Mouse (Mus musculus) liver, embryonic 12.5 days (tissue): ENCODE results near the gene Art4. TPM values are rescaled to one million over a fixed set of nuclear protein-coding genes. Genes with fewer than 3 reads are reported as not detected.

ENCODE experiments used
- ATAC-seq: fragments of 200-750 bp; cut with Nextera tagmentation; 2 replicates; pipeline ENCODE4 v1.8.0; 2017; ENCODE audit warnings: moderate number of reproducible peaks, mild to moderate bottlenecking, moderate library complexity
- H3K27ac ChIP-seq: fragments of 300-500 bp; sonication (generic); 2 replicates; pipeline ENCODE4 v1.5.1; 2016; ENCODE audit warnings: mild to moderate bottlenecking
- H3K27me3 ChIP-seq: fragments of 300-500 bp; sonication (generic); replicated peaks from 2 replicates; pipeline ENCODE4 v1.6.1; 2016; ENCODE audit warnings: mild to moderate bottlenecking, moderate library complexity
- H3K36me3 ChIP-seq: fragments of 300-500 bp; sonication (generic); 2 replicates; pipeline ENCODE4 v1.6.1; 2016; ENCODE audit warnings: mild to moderate bottlenecking, moderate library complexity
- H3K4me1 ChIP-seq: fragments of 300-500 bp; sonication (generic); 2 replicates; pipeline ENCODE4 v1.6.1; 2016
- H3K4me2 ChIP-seq: fragments of 300-500 bp; sonication (generic); 2 replicates; pipeline ENCODE4 v1.6.1; 2016; ENCODE audit warnings: mild to moderate bottlenecking, moderate library complexity
- H3K4me3 ChIP-seq: fragments of 300-500 bp; sonication (generic); 2 replicates; pipeline ENCODE4 v1.5.1; 2016; ENCODE audit warnings: mild to moderate bottlenecking, moderate library complexity
- H3K9ac ChIP-seq: fragments of 300-500 bp; sonication (generic); 2 replicates; pipeline ENCODE4 v1.6.1; 2016; ENCODE audit warnings: mild to moderate bottlenecking, moderate library complexity
- H3K9me3 ChIP-seq: fragments of 300-500 bp; sonication (generic); replicated peaks from 2 replicates; pipeline ENCODE4 v1.6.1; 2016; ENCODE audit warnings: mild to moderate bottlenecking, moderate library complexity
- WGBS: fragments of 180-500 bp; shearing (Covaris S2); methylation state at CpG from one replicate; pipeline ENCODE4 v1.1.7; 2016; ENCODE audit not compliant: insufficient replicate concordance; 5-methylcytosine and 5-hydroxymethylcytosine counted together
- polyA plus RNA-seq: library from polyadenylated mRNA; unstranded; fragments of >200 nt; fragmentation: Nextera tagmentation; extraction: Ambion mirVana; gene quantifications from 2 replicates; pipeline ENCODE4 v1.2.1, GENCODE M21; 2016

Gene Art4
- polyA plus RNA-seq, 1 experiment from 2014 or later = 27.0 TPM

GRCm38 (mm10) chr6:136847267-136847666 is 10.3 kb downstream of the Art4 start:
- H3K27ac ChIP-seq = no peak overlapping the region
- ATAC-seq = no peak
- no peaks in the 10 kb centered on the region for H3K9me3 ChIP-seq
- H3K27me3 ChIP-seq = no peaks in the 10 kb centered on the region
- WGBS = 90% methylated on average over 3 of the region's 3 CpGs
- no peak overlapping the region for H3K4me2 ChIP-seq
- H3K9ac ChIP-seq = no peak overlapping the region
- H3K36me3 ChIP-seq = peaks cover 62% of the 10 kb centered on the region
- no peak overlapping the region for H3K4me3 ChIP-seq
- peaks cover 59% of the 10 kb centered on the region for H3K4me1 ChIP-seq

GRCm38 (mm10) chr6:136845706-136846480 is 11.6 kb downstream of the Art4 start:
- H3K9ac ChIP-seq = no peak overlapping the region
- H3K4me3 ChIP-seq = no peak overlapping the region
- no peak overlapping the region for H3K4me2 ChIP-seq
- no peak for ATAC-seq
- H3K4me1 ChIP-seq = peaks cover 46% of the 10 kb centered on the region
- no peak overlapping the region for H3K27ac ChIP-seq
- H3K9me3 ChIP-seq = no peaks in the 10 kb centered on the region
- WGBS = 74% methylated on average over 5 of the region's 5 CpGs
- no peaks in the 10 kb centered on the region for H3K27me3 ChIP-seq
- peaks cover 48% of the 10 kb centered on the region for H3K36me3 ChIP-seq

- Histone ChIP-seq H3K9ac (no peak overlapping the region), H3K27ac (no peak overlapping the region), H3K36me3 (peaks cover 38% of the 10 kb centered on the region), H3K4me3 (no peak overlapping the region), H3K9me3 (no peaks in the 10 kb centered on the region), H3K27me3 (no peaks in the 10 kb centered on the region), H3K4me2 (no peak overlapping the region), H3K4me1 (peaks cover 36% of the 10 kb centered on the region)
- ATAC-seq = no peak
- WGBS = 75% methylated on average over 2 of the region's 2 CpGs
These were observed 12.6 kb downstream of the Art4 start for GRCm38 (mm10) chr6:136844903-136845302.

GRCm38 (mm10) chr6:136837323-136837722 is 20.2 kb downstream of the Art4 start:
- Histone ChIP-seq H3K9ac (no peak overlapping the region), H3K4me3 (no peak overlapping the region), H3K4me1 (peaks cover 6% of the 10 kb centered on the region), H3K36me3 (no peaks in the 10 kb centered on the region), H3K4me2 (no peak overlapping the region), H3K9me3 (no peaks in the 10 kb centered on the region), H3K27ac (no peak overlapping the region), H3K27me3 (peaks cover 23% of the 10 kb centered on the region)
- 57% methylated on average over 3 of the region's 3 CpGs for WGBS
- ATAC-seq = no peak

GRCm38 (mm10) chr6:136835352-136835751 is 22.2 kb downstream of the Art4 start, which contains the start of gene Smco3:
TSS of gene Smco3 (minus strand) at chr6:136835452.
- no peak for ATAC-seq
- no peaks in the 10 kb centered on the region for H3K36me3 ChIP-seq
- H3K4me1 ChIP-seq = peaks cover 6% of the 10 kb centered on the region
- 48% methylated on average over 4 of the region's 4 CpGs for WGBS
- no peak within 1 kb of the TSS for H3K4me3 ChIP-seq
- peaks cover 27% of the 10 kb centered on the region for H3K27me3 ChIP-seq
- no peak within 1 kb of the TSS for H3K9ac ChIP-seq
- no peak within 1 kb of the TSS for H3K4me2 ChIP-seq
- H3K27ac ChIP-seq = no peak within 1 kb of the TSS
- H3K9me3 ChIP-seq = no peaks in the 10 kb centered on the region

GRCm38 (mm10) chr6:136831712-136832111 is 25.8 kb downstream of the Art4 start:
- Histone ChIP-seq H3K4me3 (no peak overlapping the region), H3K4me2 (no peak overlapping the region), H3K9ac (no peak overlapping the region), H3K4me1 (peaks cover 11% of the 10 kb centered on the region), H3K27me3 (peaks cover 21% of the 10 kb centered on the region), H3K36me3 (no peaks in the 10 kb centered on the region), H3K9me3 (no peaks in the 10 kb centered on the region), H3K27ac (no peak overlapping the region)
- WGBS = 27% methylated on average over 5 of the region's 5 CpGs
- no peak for ATAC-seq

GRCm38 (mm10) chr6:136828681-136829080 is 28.9 kb downstream of the Art4 start:
- peaks cover 22% of the 10 kb centered on the region for H3K36me3 ChIP-seq
- 0 out of 2 replicates have a peak, but pooled peaks cover 3% of the 10 kb centered on the region for H3K27me3 ChIP-seq
- peak overlapping the region; percentile 69 for H3K27ac ChIP-seq
- peaks cover 16% of the 10 kb centered on the region for H3K4me1 ChIP-seq
- H3K9me3 ChIP-seq = no peaks in the 10 kb centered on the region
- H3K9ac ChIP-seq = peak overlapping the region; percentile 50
- ATAC-seq = no peak
- 28% methylated on average over 4 of the region's 4 CpGs for WGBS
- H3K4me3 ChIP-seq = peak overlapping the region; percentile 97
- H3K4me2 ChIP-seq = peak overlapping the region; percentile 70

- peak within 1 kb of the TSS; percentile 87 for H3K27ac ChIP-seq
- peak within 1 kb of the TSS; percentile 98 for H3K9ac ChIP-seq
- peak within 1 kb of the TSS; percentile 87 for H3K4me2 ChIP-seq
- H3K4me1 ChIP-seq = peaks cover 16% of the 10 kb centered on the region
- H3K36me3 ChIP-seq = peaks cover 25% of the 10 kb centered on the region
- WGBS = under 1% methylated on average over 45 of the region's 45 CpGs
- H3K27me3 ChIP-seq = 0 out of 2 replicates have a peak, but pooled peaks cover 3% of the 10 kb centered on the region
- no peaks in the 10 kb centered on the region for H3K9me3 ChIP-seq
- peak; percentile 100 for ATAC-seq
- H3K4me3 ChIP-seq = peak within 1 kb of the TSS; percentile 97
These were observed 29.5 kb downstream of the Art4 start, which contains the start of gene Wbp11 for GRCm38 (mm10) chr6:136827881-136828561. TSS of gene Wbp11 (minus strand) at chr6:136828233.

GRCm38 (mm10) chr6:136827516-136827880 is 30.0 kb downstream of the Art4 start, which contains the start of gene BC049715:
TSS of gene BC049715 (plus strand) at chr6:136827626.
- WGBS = under 1% methylated on average over 34 of the region's 34 CpGs
- Histone ChIP-seq H3K4me1 (peaks cover 16% of the 10 kb centered on the region), H3K9ac (peak within 1 kb of the TSS; percentile 98), H3K4me3 (peak within 1 kb of the TSS; percentile 97), H3K27me3 (0 out of 2 replicates have a peak, but pooled peaks cover 3% of the 10 kb centered on the region), H3K27ac (peak within 1 kb of the TSS; percentile 87), H3K36me3 (peaks cover 30% of the 10 kb centered on the region), H3K4me2 (peak within 1 kb of the TSS; percentile 87), H3K9me3 (no peaks in the 10 kb centered on the region)
- ATAC-seq = peak; percentile 35; the same call in 1 of the 2 replicates

GRCm38 (mm10) chr6:136827116-136827515 is 30.4 kb downstream of the Art4 start:
- no peaks in the 10 kb centered on the region for H3K9me3 ChIP-seq
- peak overlapping the region; percentile 87 for H3K27ac ChIP-seq
- ATAC-seq = no peak
- 0 out of 2 replicates have a peak, but pooled peaks cover 3% of the 10 kb centered on the region for H3K27me3 ChIP-seq
- H3K9ac ChIP-seq = peak overlapping the region; percentile 98
- peak overlapping the region; percentile 87 for H3K4me2 ChIP-seq
- peaks cover 34% of the 10 kb centered on the region for H3K36me3 ChIP-seq
- H3K4me3 ChIP-seq = peak overlapping the region; percentile 97
- WGBS = 4% methylated on average over 7 of the region's 7 CpGs
- H3K4me1 ChIP-seq = peaks cover 16% of the 10 kb centered on the region

GRCm38 (mm10) chr6:136824987-136825386 is 32.5 kb downstream of the Art4 start:
- no peaks in the 10 kb centered on the region for H3K9me3 ChIP-seq
- H3K4me2 ChIP-seq = no peak overlapping the region
- no peak overlapping the region for H3K9ac ChIP-seq
- H3K36me3 ChIP-seq = peaks cover 55% of the 10 kb centered on the region
- no peak overlapping the region for H3K4me3 ChIP-seq
- no peak overlapping the region for H3K27ac ChIP-seq
- H3K4me1 ChIP-seq = peaks cover 16% of the 10 kb centered on the region
- no peak for ATAC-seq
- WGBS = 91% methylated on average over 8 of the region's 8 CpGs
- no peaks in the 10 kb centered on the region for H3K27me3 ChIP-seq

GRCm38 (mm10) chr6:136821086-136821485 is 36.4 kb downstream of the Art4 start:
- no peaks in the 10 kb centered on the region for H3K9me3 ChIP-seq
- H3K4me1 ChIP-seq = no peaks in the 10 kb centered on the region
- ATAC-seq = 0 out of 2 replicates have a peak, but pooled peaks have one; percentile 28
- H3K4me2 ChIP-seq = no peak overlapping the region
- H3K36me3 ChIP-seq = peaks cover 94% of the 10 kb centered on the region
- no peak overlapping the region for H3K4me3 ChIP-seq
- WGBS = 89% methylated on average over 18 of the region's 18 CpGs
- H3K27me3 ChIP-seq = no peaks in the 10 kb centered on the region
- H3K9ac ChIP-seq = no peak overlapping the region
- no peak overlapping the region for H3K27ac ChIP-seq
